Mouse (Mus musculus) heart, embryonic 11.5 days (tissue): ENCODE measurements around the gene Tdp2. TPM values are rescaled to one million over a fixed set of nuclear protein-coding genes. Genes with fewer than 3 reads are reported as not detected.

Source experiments
- ATAC-seq: fragments of 200-750 bp; cut with Nextera tagmentation; replicated peaks from 2 replicates; pipeline ENCODE4 v1.8.0; 2017; ENCODE audit warnings: moderate library complexity; ENCODE audit not compliant: insufficient number of reproducible peaks, low FRiP score, low TSS enrichment
- H3K27ac ChIP-seq: fragments of 300-500 bp; sonication (generic); 2 replicates; pipeline ENCODE4 v1.5.1; 2014; ENCODE audit warnings: mild to moderate bottlenecking, low read depth, low read length
- H3K27me3 ChIP-seq: fragments of 300-500 bp; sonication (generic); 2 replicates; pipeline ENCODE4 v1.6.1; 2014; ENCODE audit warnings: mild to moderate bottlenecking, low read length, mixed read lengths; ENCODE audit not compliant: control insufficient read depth, insufficient read depth
- H3K36me3 ChIP-seq: fragments of 300-500 bp; sonication (generic); 2 replicates; pipeline ENCODE4 v1.6.1; 2014; ENCODE audit warnings: mild to moderate bottlenecking, low read length, moderate library complexity, mixed read lengths; ENCODE audit not compliant: control insufficient read depth, insufficient read depth
- H3K4me1 ChIP-seq: fragments of 300-500 bp; sonication (generic); 2 replicates; pipeline ENCODE4 v1.6.1; 2014; ENCODE audit warnings: low read length; ENCODE audit not compliant: control insufficient read depth, insufficient read depth
- H3K4me2 ChIP-seq: fragments of 300-500 bp; sonication (generic); 2 replicates; pipeline ENCODE4 v1.6.1; 2014; ENCODE audit warnings: mild to moderate bottlenecking, moderate library complexity
- H3K4me3 ChIP-seq: fragments of 300-500 bp; sonication (generic); 2 replicates; pipeline ENCODE4 v1.5.1; 2014; ENCODE audit warnings: low read depth, low read length
- H3K9ac ChIP-seq: fragments of 300-500 bp; sonication (generic); 2 replicates; pipeline ENCODE4 v1.6.1; 2014; ENCODE audit warnings: mild to moderate bottlenecking, low read depth, low read length, moderate library complexity
- H3K9me3 ChIP-seq: fragments of 300-500 bp; sonication (generic); replicated peaks from 2 replicates; pipeline ENCODE4 v1.6.1; 2016; ENCODE audit warnings: low read length; ENCODE audit not compliant: control insufficient read depth
- WGBS: fragments of 180-500 bp; shearing (Covaris S2); extraction: QIAGEN DNeasy Blood & Tissue Kit; methylation state at CpG from one replicate; pipeline ENCODE4 v1.1.7; 2014; ENCODE audit not compliant: insufficient replicate concordance; 5-methylcytosine and 5-hydroxymethylcytosine counted together
- polyA plus RNA-seq: library from polyadenylated mRNA; unstranded; fragments of >200 nt; fragmentation: Nextera tagmentation; extraction: Ambion mirVana; gene quantifications from 2 replicates; pipeline ENCODE4 v1.2.1, GENCODE M21; 2014

Gene Tdp2
- polyA plus RNA-seq, 1 experiment from 2014 or later = 44.9 TPM

DNA sequence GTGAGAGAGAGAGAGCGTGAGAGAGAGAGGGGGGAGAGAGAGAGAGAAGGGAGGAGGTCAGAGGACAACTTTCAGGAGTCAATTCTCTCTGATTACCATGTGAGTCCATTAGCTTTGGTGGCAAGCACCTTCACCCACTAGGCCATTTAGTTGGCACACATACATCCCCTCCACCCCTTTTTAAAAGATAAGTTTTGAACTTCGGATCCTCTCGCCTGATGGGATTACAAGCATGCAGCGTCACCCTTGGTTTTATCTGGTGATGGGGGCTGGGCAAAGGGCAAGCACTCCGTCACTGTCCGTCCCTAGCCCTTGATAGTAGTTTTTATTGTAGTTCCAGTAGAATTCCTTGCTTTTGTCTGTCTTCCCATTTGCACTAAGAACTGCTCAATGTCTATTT, 48.7 kb downstream of the Tdp2 start:
- no peak for ATAC-seq
- no peak overlapping the region for H3K4me2 ChIP-seq

DNA sequence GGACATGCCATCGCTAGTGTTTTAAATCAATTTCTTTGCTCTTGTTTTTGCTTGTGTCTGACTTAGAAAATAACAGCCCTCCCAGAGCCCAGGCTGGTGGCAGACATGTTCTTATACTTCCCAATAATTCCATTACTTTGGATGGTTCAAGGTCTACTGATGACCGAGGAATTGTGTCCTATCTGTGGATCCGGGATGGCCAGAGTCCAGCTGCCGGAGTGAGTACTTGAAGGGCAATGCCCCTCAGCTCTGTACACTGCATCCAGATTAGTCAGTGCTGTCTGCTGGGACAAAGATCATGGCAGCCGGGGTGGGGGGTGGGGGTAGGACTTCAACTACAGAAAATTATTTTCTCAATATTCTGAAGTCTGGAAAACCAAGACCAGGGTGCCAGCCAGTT, 49.2 kb downstream of the Tdp2 start:
- Histone ChIP-seq H3K4me2 (no peak overlapping the region), H3K36me3 (no peaks in the 10 kb centered on the region), H3K4me1 (no peaks in the 10 kb centered on the region), H3K4me3 (no peak overlapping the region), H3K27me3 (no peaks in the 10 kb centered on the region), H3K9me3 (no peaks in the 10 kb centered on the region), H3K27ac (no peak overlapping the region), H3K9ac (no peak overlapping the region)
- ATAC-seq = no peak
- WGBS = 78% methylated on average over 5 of the region's 5 CpGs

More for the DNA sequence above, 48.7 kb downstream of the Tdp2 start:
- H3K36me3 ChIP-seq = no peaks in the 10 kb centered on the region
- no peak overlapping the region for H3K4me3 ChIP-seq
- no peaks in the 10 kb centered on the region for H3K27me3 ChIP-seq
- WGBS = 56% methylated on average over 6 of the region's 6 CpGs
- no peak overlapping the region for H3K9ac ChIP-seq
- H3K27ac ChIP-seq = no peak overlapping the region
- no peaks in the 10 kb centered on the region for H3K9me3 ChIP-seq
- H3K4me1 ChIP-seq = no peaks in the 10 kb centered on the region

DNA sequence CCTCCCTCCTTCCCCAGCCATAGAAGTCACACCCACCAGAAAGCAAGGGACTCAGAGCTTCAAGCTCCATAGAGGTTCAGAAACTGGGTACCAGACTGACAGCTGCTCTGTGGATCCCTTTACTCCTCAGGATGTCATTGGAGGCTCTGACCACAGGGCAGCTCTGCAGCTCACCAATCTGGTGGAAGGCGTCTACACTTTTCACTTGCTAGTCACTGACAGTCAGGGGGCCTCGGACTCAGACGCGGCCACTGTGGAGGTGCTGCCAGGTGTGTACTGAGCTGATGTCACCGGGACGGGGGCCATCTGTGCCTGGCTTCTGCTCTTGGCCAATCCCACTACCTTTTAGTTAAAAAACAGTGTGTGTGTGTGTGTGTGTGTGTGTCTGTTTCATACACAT, 50.9 kb downstream of the Tdp2 start:
- Histone ChIP-seq H3K27me3 (no peaks in the 10 kb centered on the region), H3K9ac (no peak overlapping the region), H3K36me3 (no peaks in the 10 kb centered on the region), H3K27ac (no peak overlapping the region), H3K9me3 (no peaks in the 10 kb centered on the region), H3K4me2 (no peak overlapping the region), H3K4me3 (no peak overlapping the region), H3K4me1 (no peaks in the 10 kb centered on the region)
- no peak for ATAC-seq
- 90% methylated on average over 6 of the region's 6 CpGs for WGBS

DNA sequence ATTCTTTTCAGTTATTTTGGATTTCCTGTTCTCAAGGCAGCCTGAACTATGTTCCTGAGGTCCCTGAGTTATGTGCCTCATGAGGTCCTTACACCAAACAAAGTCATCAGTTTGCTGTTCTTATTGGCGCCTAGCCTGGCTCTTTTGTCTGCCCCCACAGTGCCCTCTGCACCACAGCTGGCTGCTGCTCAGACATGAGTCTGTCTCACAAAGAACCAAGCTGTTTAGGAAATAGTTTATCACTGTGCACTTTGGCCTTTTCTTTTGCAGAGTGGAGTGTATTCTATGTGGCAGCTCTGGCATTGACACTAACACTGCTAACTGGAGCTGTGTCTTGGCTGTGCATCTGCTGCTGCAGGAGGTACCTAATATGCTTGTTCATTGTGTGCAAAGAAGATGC, 58.1 kb downstream of the Tdp2 start:
- no peak overlapping the region for H3K4me3 ChIP-seq
- no peak for ATAC-seq
- H3K36me3 ChIP-seq = no peaks in the 10 kb centered on the region
- no peaks in the 10 kb centered on the region for H3K4me1 ChIP-seq
- H3K27me3 ChIP-seq = no peaks in the 10 kb centered on the region
- WGBS = 65% methylated on average over 1 of the region's 1 CpGs
- no peak overlapping the region for H3K4me2 ChIP-seq
- no peak overlapping the region for H3K9ac ChIP-seq
- no peak overlapping the region for H3K27ac ChIP-seq
- no peaks in the 10 kb centered on the region for H3K9me3 ChIP-seq

Other genes with a start within 250 kb of the Tdp2 start
- 5.8 and 6.5 TPM in 2 replicates for gene Ripor2, start 249.5 kb upstream of the Tdp2 start, polyA plus RNA-seq
- not detected in 2 replicates for gene Armh2, start 90.4 kb upstream of the Tdp2 start, polyA plus RNA-seq
- 116 and 127 TPM in 2 replicates for gene Gmnn, start 69.8 kb upstream of the Tdp2 start, polyA plus RNA-seq
- 11.1 and 19.2 TPM in 2 replicates for gene BC005537, start 30.0 kb upstream of the Tdp2 start, polyA plus RNA-seq
- gene Acot13, start 139 bp upstream of the Tdp2 start, polyA plus RNA-seq = 196 and 201 TPM in 2 replicates
- gene D130043K22Rik, start 13.5 kb downstream of the Tdp2 start, polyA plus RNA-seq = not detected in 2 replicates
- gene Aldh5a1, start 106.0 kb downstream of the Tdp2 start, polyA plus RNA-seq = 7.9 and 8.1 TPM in 2 replicates
- 0.11 and 0.42 TPM in 2 replicates for gene Gpld1, start 111.5 kb downstream of the Tdp2 start, polyA plus RNA-seq
- gene Mrs2, start 188.7 kb downstream of the Tdp2 start, polyA plus RNA-seq = 20.1 and 21.1 TPM in 2 replicates
- gene Dcdc2a, start 224.3 kb downstream of the Tdp2 start, polyA plus RNA-seq = 0.69 and 1.2 TPM in 2 replicates